Mouse (Mus musculus): ENCODE data around the gene Pigs.

DNA sequence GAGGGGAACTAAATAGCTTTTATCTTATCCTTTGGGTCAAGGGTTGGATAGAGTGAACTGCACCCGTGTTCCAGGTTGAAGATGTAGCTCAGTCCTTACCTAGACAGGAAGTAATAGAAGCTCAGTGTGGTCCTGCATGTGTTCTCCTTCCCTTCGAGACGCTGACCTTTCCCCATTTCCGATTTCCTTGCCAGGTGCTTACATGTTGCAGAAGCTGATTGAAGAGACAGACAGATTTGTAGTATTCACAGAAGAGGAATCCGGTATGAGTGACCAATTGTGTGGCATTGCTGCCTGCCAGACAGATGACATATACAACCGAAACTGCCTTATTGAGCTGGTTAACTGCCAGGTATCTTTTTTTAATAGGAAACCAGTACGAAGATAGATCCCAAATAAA, 49.4 kb upstream of the Pigs start:
- no peak for TF ChIP-seq CTCF (IDR thresholded peaks at IDR 0.05; ENCODE audit: borderline replicate concordance, insufficient read depth, low read length)
- no peak for TF ChIP-seq POLR2A (IDR thresholded peaks at IDR 0.05; ENCODE audit: low read depth, low read length)

Data from embryonic fibroblast, embryonic 13.5 days (primary cell).